Mouse (Mus musculus) splenic B cell, adult 2 months (primary cell): ENCODE measurements around the gene Cdk14.

ENCODE experiments used
- DNase-seq: peaks from one replicate; pipeline ENCODE4 v3.0.0-alpha.2; 2011; ENCODE audit warnings: low read depth, low spot score
- H3K27me3 ChIP-seq: 2 replicates; pipeline ENCODE4 v1.6.1; 2012; ENCODE audit warnings: mild to moderate bottlenecking, low read length, moderate library complexity, mixed read lengths; ENCODE audit not compliant: control insufficient read depth, poor library complexity, insufficient read depth, severe bottlenecking
- H3K36me3 ChIP-seq: 2 replicates; pipeline ENCODE4 v1.6.1; 2012; ENCODE audit warnings: mild to moderate bottlenecking, low read length, moderate library complexity, mixed read lengths; ENCODE audit not compliant: control insufficient read depth, poor library complexity, insufficient read depth, severe bottlenecking

The Cdk14 gene

DNA sequence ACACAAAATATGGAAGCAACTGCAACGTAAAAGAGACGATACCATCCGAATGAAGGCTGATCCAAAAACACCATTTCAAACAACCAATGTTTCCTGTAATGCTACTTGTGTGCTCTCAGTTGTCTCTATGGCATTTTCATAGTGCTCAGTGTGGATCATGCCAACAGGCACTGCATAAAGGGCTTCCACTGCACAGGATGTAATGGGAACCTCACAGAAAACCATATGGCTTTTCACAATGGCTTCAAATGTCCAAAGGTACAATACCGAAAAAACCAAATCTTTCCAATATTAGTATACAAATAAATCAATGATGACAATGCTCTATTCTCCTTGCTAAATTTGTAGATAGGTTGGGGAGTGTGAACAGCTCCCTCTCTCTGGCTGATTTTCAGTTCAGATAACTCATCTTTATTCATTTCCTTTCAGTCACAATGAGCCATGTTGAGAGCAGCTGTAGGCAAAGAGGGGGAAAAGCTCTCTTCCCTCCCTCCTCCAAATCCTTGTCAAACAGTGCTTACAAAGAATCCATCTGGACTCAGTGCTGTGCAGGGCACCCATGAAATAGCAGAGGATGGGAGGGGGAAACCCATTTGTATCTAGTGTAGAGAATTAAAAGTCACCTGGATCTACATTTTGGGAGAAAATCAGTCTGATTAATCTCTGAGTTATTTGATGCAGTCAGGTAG lies 568.7 kb downstream of the Cdk14 start:
- no peaks in the 10 kb centered on the region for H3K36me3 ChIP-seq
- DNase-seq: no peak
- H3K27me3 ChIP-seq: no peaks in the 10 kb centered on the region

DNA sequence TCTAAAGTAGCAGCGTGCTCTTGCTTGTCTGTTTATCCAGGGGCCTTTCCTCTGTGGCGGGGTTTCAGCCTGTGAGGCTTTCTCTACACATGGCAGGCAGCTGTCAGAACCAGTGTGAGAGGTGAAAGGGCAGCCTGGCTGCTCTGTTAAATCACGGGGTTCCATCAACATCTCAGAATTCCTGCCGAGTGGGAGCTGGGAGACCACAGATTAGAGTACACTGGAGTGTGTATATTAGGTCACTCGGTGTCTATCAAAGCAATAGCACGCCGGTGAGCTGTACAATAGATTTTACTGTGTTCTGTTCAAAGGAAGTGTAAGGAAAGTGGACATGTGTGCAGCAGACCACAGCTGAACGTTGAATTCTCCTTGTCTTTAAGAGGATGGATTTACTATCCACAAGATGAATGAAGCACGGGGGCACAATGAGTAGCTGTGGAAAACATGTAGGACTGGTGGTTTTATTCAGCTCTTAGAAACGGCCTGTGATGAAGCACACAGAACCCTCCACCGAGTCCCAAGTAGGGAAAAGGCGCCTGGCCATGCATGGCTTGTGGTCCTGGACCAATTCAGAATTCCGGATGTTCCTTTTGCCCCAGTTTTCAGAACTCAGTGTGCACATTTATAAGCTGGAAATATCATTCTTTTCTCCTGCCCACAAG lies 585.2 kb downstream of the Cdk14 start:
- DNase-seq: no peak
- H3K27me3 ChIP-seq: no peaks in the 10 kb centered on the region
- no peaks in the 10 kb centered on the region for H3K36me3 ChIP-seq

DNA sequence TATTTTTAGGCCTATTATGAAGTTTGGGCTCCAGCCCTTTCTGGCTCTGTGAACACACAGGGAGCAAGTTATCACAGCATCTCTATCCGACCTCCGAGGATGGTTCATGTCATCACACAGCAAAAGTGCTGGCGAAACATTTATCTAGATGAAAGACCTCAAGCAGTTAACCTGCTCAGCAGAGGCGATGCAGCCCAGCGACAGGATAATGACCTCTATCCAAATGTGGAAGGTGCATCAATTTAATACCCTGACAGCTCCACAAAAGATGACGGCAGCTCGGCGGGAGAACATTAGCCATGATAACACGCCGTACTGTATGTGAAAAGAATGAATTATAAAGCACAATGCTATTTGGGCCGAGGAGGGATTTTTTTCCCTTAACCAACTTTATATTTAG lies 586.2 kb downstream of the Cdk14 start:
- no peak for DNase-seq
- no peaks in the 10 kb centered on the region for H3K36me3 ChIP-seq
- no peaks in the 10 kb centered on the region for H3K27me3 ChIP-seq

DNA sequence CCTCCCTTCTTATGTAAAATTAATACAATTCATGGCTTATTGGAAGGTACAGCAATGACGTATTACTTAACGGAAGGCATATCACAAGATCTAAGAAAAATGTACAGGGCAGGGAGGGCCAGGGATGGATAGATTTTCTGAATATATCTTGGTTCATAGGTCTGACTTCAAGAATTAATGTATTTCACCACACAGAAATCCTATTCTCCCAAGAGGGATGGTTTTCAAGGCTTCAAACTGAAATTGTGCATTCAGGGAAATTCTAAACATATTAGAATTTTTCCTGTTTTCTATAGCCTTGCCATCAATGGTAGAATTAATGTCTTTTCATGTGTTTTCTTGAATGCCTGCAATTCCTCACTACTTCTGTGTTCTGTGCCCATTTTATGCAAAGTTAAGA lies 593.2 kb downstream of the Cdk14 start:
- Histone ChIP-seq H3K27me3 (no peaks in the 10 kb centered on the region), H3K36me3 (no peaks in the 10 kb centered on the region)
- no peak for DNase-seq

DNA sequence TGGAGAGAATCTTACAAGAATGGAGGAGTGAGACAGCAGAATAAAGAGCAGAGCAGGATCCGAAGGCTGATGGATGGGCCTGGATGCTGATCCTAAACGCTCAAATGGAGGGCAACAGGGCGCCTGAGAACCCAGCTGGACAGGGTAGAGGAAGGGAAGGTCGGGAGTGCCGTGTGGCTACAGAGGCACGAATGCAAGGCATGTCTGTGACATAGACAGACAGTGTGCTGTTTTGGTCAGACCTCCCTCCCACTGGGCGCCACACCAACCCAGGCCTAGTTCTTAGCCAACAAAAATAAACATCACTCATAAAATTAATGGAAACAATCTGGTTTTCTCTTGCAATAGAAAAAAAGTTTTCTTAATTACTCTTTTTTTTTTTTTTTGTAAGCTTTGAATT lies 594.2 kb downstream of the Cdk14 start:
- no peak for DNase-seq
- Histone ChIP-seq H3K27me3 (no peaks in the 10 kb centered on the region), H3K36me3 (no peaks in the 10 kb centered on the region)

DNA sequence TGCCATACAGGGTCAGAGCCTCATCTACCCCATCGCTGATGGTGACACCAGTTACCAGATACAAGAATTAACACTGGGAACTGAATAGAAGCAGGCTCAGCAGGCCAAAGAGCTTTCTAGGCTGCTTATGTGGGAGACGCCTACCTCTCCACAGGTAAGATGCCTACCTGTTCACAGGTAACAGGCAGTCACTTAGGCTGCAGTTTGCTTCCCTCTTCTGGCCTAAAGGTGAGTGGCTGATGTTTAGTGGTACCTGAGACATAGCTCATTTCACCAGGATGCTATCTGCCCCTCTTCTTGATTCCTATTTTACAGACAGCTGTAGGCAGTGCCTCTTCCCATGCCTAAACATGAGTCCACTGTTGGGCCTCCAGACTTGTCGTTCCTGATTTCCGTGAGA lies 595.0 kb downstream of the Cdk14 start:
- H3K36me3 ChIP-seq: no peaks in the 10 kb centered on the region
- H3K27me3 ChIP-seq: no peaks in the 10 kb centered on the region
- DNase-seq: no peak

DNA sequence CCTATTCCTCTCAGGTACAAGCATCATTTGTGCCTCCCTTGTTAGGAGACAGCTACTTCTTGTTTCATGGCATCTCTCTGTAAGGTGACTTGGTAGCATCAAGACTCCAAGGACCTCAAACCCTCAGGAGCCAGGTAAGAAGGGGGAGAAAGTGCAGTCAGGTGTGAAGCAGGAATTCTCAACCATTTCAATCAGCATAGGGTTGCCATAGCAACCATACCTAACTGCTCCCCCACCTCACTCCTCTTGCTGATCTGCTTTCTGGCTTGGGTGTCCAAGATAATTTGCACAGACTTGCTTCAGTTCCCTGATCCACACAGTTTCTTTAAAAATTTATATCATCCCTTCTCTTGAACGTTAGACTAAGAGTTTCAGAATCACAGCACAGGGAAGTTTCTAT lies 595.9 kb downstream of the Cdk14 start:
- no peak for DNase-seq
- Histone ChIP-seq H3K27me3 (no peaks in the 10 kb centered on the region), H3K36me3 (no peaks in the 10 kb centered on the region)

DNA sequence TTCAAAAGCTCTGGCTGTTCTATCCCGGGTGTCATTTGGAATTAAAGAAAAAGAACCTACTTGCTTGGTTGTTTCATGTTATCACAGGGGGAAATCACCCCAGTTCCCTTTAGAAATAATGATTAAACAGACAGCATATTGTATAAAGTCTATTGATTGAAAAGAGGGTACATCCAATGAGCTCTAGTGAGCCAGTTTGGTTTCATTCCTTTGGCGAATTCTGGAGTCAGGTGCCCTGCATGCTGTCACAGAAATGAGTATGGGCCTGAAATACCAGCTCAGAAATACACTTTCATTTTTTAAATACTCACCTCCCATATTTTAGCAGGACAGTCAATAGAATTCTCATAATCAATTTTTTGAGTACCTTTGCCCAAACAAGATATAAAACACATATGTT lies 598.1 kb downstream of the Cdk14 start:
- Histone ChIP-seq H3K27me3 (no peaks in the 10 kb centered on the region), H3K36me3 (no peaks in the 10 kb centered on the region)
- DNase-seq: no peak

DNA sequence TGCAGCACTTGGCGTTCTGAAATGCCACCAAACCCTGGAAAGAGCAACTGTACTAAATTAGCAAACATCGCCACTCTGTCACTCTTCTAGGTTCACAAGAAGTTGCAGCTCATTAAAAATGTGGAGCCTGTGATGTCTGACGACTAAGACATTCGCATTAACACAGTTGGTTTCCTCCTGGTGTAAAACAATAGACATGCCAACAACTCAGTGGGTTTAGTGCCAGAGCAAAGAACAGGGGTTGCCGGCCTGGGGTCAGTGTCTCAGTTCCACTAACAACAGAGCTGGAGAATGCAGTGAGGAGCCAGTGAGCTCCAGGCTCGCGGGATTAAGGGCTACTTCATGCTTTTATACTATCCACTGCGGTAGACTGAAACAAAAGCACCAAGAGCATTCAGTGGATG lies 598.7 kb downstream of the Cdk14 start:
- no peak for DNase-seq
- H3K36me3 ChIP-seq: no peaks in the 10 kb centered on the region

DNA sequence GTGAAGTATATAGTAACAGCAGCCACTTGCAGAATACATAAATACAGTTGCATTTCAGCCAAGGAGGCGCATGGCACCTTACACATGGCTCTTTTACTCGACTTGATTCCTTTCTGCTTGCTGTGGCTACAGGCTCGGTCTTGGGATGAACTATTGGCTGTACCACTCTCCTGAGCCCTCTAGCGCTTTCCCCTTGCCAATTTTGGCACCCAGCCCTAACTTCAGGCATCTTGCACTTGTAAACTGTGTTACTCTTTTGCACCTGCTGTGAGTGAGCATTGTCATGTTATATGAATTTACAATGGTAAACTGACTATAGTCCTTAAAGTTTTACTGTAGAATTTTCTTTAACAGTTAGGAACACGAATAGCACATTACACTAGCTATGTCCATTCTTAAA lies 603.1 kb downstream of the Cdk14 start:
- H3K27me3 ChIP-seq: no peaks in the 10 kb centered on the region
- DNase-seq: no peak
- no peaks in the 10 kb centered on the region for H3K36me3 ChIP-seq

More for the DNA sequence above, 598.7 kb downstream of the Cdk14 start:
- H3K27me3 ChIP-seq: no peaks in the 10 kb centered on the region

DNA sequence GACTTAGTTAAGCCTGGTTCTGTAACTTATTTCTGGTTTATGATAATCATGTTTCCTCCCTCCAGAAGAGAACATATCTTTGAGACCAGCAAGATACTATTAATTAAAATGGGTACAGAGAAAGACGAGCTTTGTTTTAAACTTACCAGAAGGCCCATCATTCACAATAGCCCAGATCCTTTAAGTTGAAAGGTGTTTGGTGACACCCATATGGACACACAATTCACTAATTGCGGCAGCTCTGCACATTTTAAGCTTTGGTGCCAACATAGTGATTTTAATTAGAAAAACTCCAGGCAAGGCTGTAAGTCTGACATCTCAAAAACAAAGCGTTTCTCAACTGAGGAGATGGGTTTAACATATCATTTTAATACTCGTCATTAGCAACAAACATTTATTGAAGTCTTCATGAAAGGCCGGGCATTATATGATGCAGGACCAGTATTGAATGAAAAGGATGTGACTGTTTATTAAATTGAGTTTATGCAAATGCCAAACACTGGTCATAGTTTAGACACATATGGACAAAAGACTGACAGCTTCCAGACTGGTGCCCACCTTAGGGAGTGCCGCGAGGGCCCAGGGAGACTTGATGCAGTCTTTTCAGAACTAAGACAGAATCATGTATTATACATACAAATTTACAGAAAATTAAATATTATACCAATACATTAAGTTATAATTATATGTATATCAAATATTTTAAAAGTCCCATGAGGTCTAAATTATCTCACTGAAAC lies 605.5 kb downstream of the Cdk14 start:
- H3K36me3 ChIP-seq: no peaks in the 10 kb centered on the region
- DNase-seq: no peak
- no peaks in the 10 kb centered on the region for H3K27me3 ChIP-seq

DNA sequence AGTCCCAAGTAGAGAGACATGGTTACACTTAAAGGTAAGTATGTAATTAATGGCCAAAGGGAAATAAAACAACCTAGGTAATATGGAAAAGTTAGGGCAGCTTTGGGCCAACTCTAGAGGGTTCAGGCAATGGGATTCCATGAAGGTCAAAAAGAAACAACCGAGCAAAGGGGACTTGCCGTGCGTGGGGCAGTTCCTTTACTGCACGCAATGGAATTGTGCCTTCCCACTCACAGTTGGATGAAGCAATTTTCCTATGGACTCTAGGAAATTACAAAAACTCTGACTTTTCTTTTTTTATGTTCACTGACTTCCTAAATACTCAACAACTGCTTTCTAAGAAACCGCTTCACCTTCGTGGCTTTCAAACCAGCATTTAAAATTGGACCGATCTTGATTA lies 606.8 kb downstream of the Cdk14 start:
- no peaks in the 10 kb centered on the region for H3K27me3 ChIP-seq
- H3K36me3 ChIP-seq: no peaks in the 10 kb centered on the region
- no peak for DNase-seq

DNA sequence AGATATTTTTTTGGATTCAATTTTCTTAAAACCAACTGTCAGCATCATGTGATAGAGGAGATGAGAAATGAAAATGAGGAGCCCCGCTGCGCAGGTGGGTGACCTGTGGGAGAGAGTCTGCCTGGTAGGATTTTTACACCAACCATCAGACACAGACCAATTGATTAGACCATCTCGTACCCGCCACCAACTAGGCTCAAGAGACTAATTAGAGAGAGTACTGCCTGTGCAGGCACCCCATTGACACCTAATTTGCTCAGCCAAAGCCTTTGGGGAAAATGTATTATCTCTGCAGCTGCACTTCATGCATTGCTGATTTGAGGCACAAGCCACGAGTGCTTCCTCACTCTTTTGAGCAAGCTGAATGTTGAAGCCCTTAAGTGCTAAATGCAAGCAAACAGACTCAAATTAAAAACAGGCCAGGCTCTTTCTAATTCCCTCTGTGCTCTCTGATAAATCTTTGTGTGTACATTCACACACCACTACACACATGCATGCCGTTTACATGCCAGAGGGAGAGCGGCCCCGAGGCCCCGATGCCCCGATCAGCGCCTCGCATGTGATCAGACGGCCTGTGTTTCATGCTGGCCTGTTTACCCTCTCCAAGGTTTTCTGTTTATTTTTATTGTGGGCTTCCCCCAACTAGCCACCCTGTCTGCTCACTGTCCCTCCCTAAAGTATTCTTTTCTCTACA lies 607.9 kb downstream of the Cdk14 start:
- H3K27me3 ChIP-seq: no peaks in the 10 kb centered on the region
- no peak for DNase-seq
- H3K36me3 ChIP-seq: no peaks in the 10 kb centered on the region

DNA sequence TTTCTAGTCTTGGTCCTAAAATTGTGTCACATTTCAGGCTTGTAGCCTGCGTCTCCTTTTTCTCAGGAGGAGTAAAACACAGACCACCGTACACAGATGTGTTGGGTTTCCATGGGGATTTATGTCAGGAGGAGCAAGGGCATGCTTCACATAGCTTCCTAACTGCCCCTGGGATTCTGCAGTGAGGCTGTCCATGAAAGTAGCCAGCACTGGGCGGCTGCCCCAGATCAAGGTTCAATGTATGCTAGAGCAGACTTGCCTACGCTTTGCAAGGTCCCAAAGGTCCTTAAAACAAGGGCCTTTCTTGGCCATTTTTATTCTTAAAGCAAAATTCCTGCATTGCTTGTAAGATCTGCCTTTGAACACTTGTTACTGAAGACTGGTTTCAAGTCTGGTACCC lies 614.9 kb downstream of the Cdk14 start:
- DNase-seq: no peak
- H3K27me3 ChIP-seq: no peaks in the 10 kb centered on the region

DNA sequence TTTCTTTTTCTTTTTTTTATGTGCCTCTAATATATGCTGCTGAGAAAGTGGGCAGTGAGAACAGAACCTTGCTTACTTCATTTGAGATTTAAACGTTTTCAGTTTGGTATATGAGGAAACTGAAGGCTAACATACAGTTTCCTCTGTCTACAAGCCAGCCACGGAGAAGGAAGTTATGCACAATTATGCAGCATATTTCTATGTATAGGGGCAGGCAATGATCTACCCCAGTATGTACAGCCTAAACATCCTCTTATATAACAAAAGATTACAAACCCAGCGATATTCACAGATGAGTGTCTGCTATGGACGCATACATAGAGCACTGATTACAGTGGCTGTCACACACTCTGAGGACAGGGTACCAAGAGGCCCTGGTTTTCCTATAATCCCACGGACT lies 616.4 kb downstream of the Cdk14 start:
- H3K36me3 ChIP-seq: no peaks in the 10 kb centered on the region
- H3K27me3 ChIP-seq: no peaks in the 10 kb centered on the region
- DNase-seq: no peak

More for the DNA sequence above, 614.9 kb downstream of the Cdk14 start:
- no peaks in the 10 kb centered on the region for H3K36me3 ChIP-seq
